ENCODE assay signal across 21 mouse cellular contexts in genomic region chr1:92102825-92103224, GRCm38 (mm10).
"Had no signal": no experiment of that assay in that cellular context is flagged by ENCODE, and none has a peak within 500 bp of the region (broad histone marks: within the 10 kb centered on the region; RNA-seq: fewer than 3 reads in every experiment).

No protein-coding gene starts in this region.

- H3K4me3 ChIP-seq: layer of hippocampus, adult 2 months; limb, embryonic 12.5 days; limb, embryonic 15.5 days; midbrain, embryonic 12.5 days; midbrain, embryonic 15.5 days; neural tube, embryonic 12.5 days; neural tube, embryonic 15.5 days had no signal

- H3K27ac ChIP-seq: limb, embryonic 12.5 days; limb, embryonic 15.5 days; liver, embryonic 14.5 days; midbrain, embryonic 12.5 days; midbrain, embryonic 15.5 days; neural tube, embryonic 12.5 days; neural tube, embryonic 15.5 days had no signal

- DNase-seq: kidney, adult 8-10 months; kidney, postnatal 25 days; layer of hippocampus, adult 9-11 months; layer of hippocampus, postnatal 36 days; left cerebral cortex, postnatal 4 days; liver, postnatal 0 days; lung, embryonic 14.5 days; right cerebral cortex, adult 18-20 months; right cerebral cortex, postnatal 14 days; right cerebral cortex, postnatal 4 days; thymus, adult 18-20 months; thymus, postnatal 36 days had no signal

- ATAC-seq: liver, postnatal 0 days; lung, postnatal 0 days; midbrain, embryonic 15.5 days had no signal
